Mouse (Mus musculus): ENCODE results near the gene Htr1f. TPM values are rescaled to one million over a fixed set of nuclear protein-coding genes. Genes with fewer than 3 reads are reported as not detected.

The Htr1f gene
- total RNA-seq, 2 experiments from 2014 or later = not detected

DNA sequence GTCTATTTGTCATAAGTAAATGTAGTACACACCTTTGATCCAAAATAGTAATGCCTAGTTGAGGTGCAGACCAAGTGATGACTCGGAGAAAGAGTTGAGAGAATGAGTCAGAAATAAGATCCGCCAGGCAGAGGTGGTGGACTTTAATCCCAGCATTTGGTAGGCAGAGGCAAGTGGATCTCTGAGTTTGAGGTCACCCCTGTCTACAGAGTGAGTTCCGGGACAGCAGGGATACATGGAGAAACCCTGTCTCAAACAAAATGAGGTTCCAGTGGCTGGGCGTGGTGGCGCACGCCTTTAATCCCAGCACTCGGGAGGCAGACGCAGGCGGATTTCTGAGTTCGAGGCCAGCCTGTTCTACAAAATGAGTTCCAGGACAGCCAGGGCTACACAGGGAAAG, 230.3 kb downstream of the Htr1f start:
- no peak for DNase-seq (ENCODE audit: low spot score in 2 of 2)

Small RNA genes within 50 kb of the gene (microRNA-seq; reads per million reads assigned to microRNA genes)
- gene Gm23374 = not detected

Data from gastrocnemius, postnatal 4 days (tissue).